Mouse (Mus musculus) MEL (cell line): ENCODE results near the gene Nrp1.

Source experiments
- BHLHE40 ChIP-seq: IDR thresholded peaks from 2 replicates; pipeline ENCODE4 v1.6.1; 2012; ENCODE audit warnings: low read depth, mild to moderate bottlenecking, inconsistent platforms, low read length, improper control_type of control experiment, borderline replicate concordance
- CTCF ChIP-seq, 3 experiments: IDR thresholded peaks in 2 of 3; conservative IDR thresholded peaks in 1 of 3; 2 replicates each; pipeline ENCODE4 v1.5.1; 2011 to 2012; ENCODE audit warnings: low read length in 3 of 3, low read depth in 2 of 3, mild to moderate bottlenecking in 2 of 3, improper control_type of control experiment in 1 of 3, inconsistent platforms in 1 of 3, mixed read lengths in 1 of 3, moderate library complexity in 1 of 3; ENCODE audit not compliant: control insufficient read depth in 1 of 3, insufficient read depth in 1 of 3, poor library complexity in 1 of 3, severe bottlenecking in 1 of 3
- EP300 ChIP-seq, 2 experiments: IDR thresholded peaks; 2 replicates each; pipeline ENCODE4 v1.6.1; 2011; ENCODE audit warnings: improper control_type of control experiment in 2 of 2, low read length in 2 of 2, low read depth in 1 of 2, mild to moderate bottlenecking in 1 of 2
- MAX ChIP-seq: IDR thresholded peaks from 2 replicates; pipeline ENCODE4 v1.6.1; 2011; ENCODE audit warnings: low read length, improper control_type of control experiment
- NELFE ChIP-seq: IDR thresholded peaks from 2 replicates; pipeline ENCODE4 v1.6.1; 2011; ENCODE audit warnings: low read depth, low read length, improper control_type of control experiment
- POLR2A ChIP-seq, 2 experiments: IDR thresholded peaks; 2 replicates each; pipeline ENCODE4 v1.6.1; 2011 to 2012; ENCODE audit warnings: low read length in 2 of 2, mild to moderate bottlenecking in 2 of 2, control low read depth in 1 of 2, improper control_type of control experiment in 1 of 2, low read depth in 1 of 2, moderate library complexity in 1 of 2; ENCODE audit not compliant: control insufficient read depth in 1 of 2, insufficient read depth in 1 of 2, poor library complexity in 1 of 2
- POLR2AphosphoS2 ChIP-seq: IDR thresholded peaks from 2 replicates; pipeline ENCODE4 v1.6.1; 2011; ENCODE audit warnings: low read length, improper control_type of control experiment
- RCOR1 ChIP-seq: IDR thresholded peaks from 2 replicates; pipeline ENCODE4 v1.6.1; 2012; ENCODE audit warnings: low read depth, mild to moderate bottlenecking, inconsistent platforms, low read length, improper control_type of control experiment
- TAL1 ChIP-seq: IDR thresholded peaks from 2 replicates; pipeline ENCODE4 v1.6.1; 2012; ENCODE audit warnings: mild to moderate bottlenecking, inconsistent platforms, low read length, moderate library complexity, mixed read lengths
- USF1 ChIP-seq: IDR thresholded peaks from 2 replicates; pipeline ENCODE4 v1.6.1; 2014; ENCODE audit warnings: low read depth, mild to moderate bottlenecking, inconsistent platforms, low read length, improper control_type of control experiment, moderate library complexity
- ZKSCAN1 ChIP-seq: IDR thresholded peaks from 2 replicates; pipeline ENCODE4 v1.6.1; 2012; ENCODE audit warnings: low read depth, mild to moderate bottlenecking, inconsistent platforms, low read length, improper control_type of control experiment, moderate library complexity

GRCm38 (mm10) chr8:128339521-128339920 is 18.9 kb upstream of the Nrp1 start:
- TF ChIP-seq POLR2AphosphoS2, result no peak
- TF ChIP-seq POLR2A (IDR thresholded peaks at IDR 0.05; ENCODE audit: control insufficient read depth in 1 of 2, insufficient read depth in 1 of 2, low read depth in 1 of 2, low read length in 2 of 2, poor library complexity in 1 of 2), result no peak
- no peak for TF ChIP-seq MAX
- TF ChIP-seq BHLHE40, result no peak
- no peak for TF ChIP-seq CTCF (IDR thresholded peaks at IDR 0.05 in 2 of 3, conservative IDR thresholded peaks at IDR 0.05 in 1 of 3; ENCODE audit: control insufficient read depth in 1 of 3, insufficient read depth in 1 of 3, low read depth in 2 of 3, low read length in 3 of 3, poor library complexity in 1 of 3, severe bottlenecking in 1 of 3)
- TF ChIP-seq EP300 (IDR thresholded peaks at IDR 0.05; ENCODE audit: low read depth in 1 of 2, low read length in 2 of 2), result no peak
- TF ChIP-seq TAL1, result no peak
- no peak for TF ChIP-seq RCOR1
- TF ChIP-seq NELFE, result no peak
- TF ChIP-seq ZKSCAN1, result no peak
- no peak for TF ChIP-seq USF1
